In the genomic region with DNA sequence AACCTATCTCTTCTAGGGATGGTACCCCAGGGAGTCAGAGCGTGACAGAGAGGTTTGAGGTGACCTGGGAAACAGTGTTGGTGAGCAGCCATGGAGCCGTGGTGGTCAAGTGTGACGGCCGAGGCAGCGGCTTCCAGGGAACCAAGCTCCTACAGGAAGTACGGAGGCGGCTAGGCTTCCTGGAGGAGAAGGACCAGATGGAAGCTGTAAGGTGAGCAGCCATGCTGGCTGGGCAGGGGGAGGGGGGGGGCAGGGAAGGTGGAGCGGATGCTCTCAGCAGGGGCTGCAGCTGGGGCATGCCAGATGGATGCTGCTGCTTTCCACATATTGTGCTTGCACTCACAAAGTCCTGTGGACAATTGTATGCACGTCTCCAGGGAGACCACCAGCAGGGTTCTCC, we compare ENCODE assay signal across 20 mouse cellular contexts.
DNase-seq lines count a peak whose midpoint lies in the region; ATAC-seq lines count a peak whose summit lies in the region.
"Had no signal": no experiment of that assay in that cellular context is flagged by ENCODE, and none has a peak within 500 bp of the region (broad histone marks: within the 10 kb centered on the region; RNA-seq: fewer than 3 reads in every experiment).

No protein-coding gene starts in this region.

- no peak overlapping the region for H3K4me2 ChIP-seq in kidney, embryonic 14.5 days (replicated peaks; ENCODE audit: low read depth, low read length)
- no peak overlapping the region for H3K4me2 ChIP-seq in limb, embryonic 12.5 days
- H3K4me2 ChIP-seq: heart, embryonic 13.5 days; liver, embryonic 13.5 days; lung, embryonic 14.5 days; midbrain, embryonic 11.5 days; neural tube, embryonic 12.5 days had no signal

- ATAC-seq in kidney, embryonic 14.5 days (ENCODE audit: low FRiP score, low TSS enrichment): peak; percentile 84
- peak; percentile 63; the same call in 1 of the 2 replicates for ATAC-seq in limb, embryonic 12.5 days (ENCODE audit: insufficient number of reproducible peaks, insufficient read depth, low FRiP score, low TSS enrichment, low read depth)

- 26% methylated on average over 9 of the region's 9 CpGs for whole genome bisulfite sequencing in kidney, embryonic 14.5 days
- WGBS in limb, embryonic 12.5 days: 51% methylated on average over 9 of the region's 9 CpGs

- no peaks in the 10 kb centered on the region for H3K9me3 ChIP-seq in kidney, embryonic 14.5 days (ENCODE audit: control insufficient read depth, low read length)
- H3K9me3 ChIP-seq in limb, embryonic 12.5 days: no peaks in the 10 kb centered on the region
- H3K9me3 ChIP-seq: heart, embryonic 13.5 days; liver, embryonic 13.5 days; neural tube, embryonic 12.5 days had no signal

- H3K9ac ChIP-seq in kidney, embryonic 14.5 days (ENCODE audit: low read depth, low read length): no peak overlapping the region
- no peak overlapping the region for H3K9ac ChIP-seq in limb, embryonic 12.5 days (replicated peaks)
- H3K9ac ChIP-seq: heart, embryonic 13.5 days; liver, embryonic 13.5 days; lung, embryonic 14.5 days; neural tube, embryonic 12.5 days had no signal

- no peaks in the 10 kb centered on the region for H3K27me3 ChIP-seq in kidney, embryonic 14.5 days (ENCODE audit: control insufficient read depth, insufficient read depth, low read length)
- H3K27me3 ChIP-seq in limb, embryonic 12.5 days: no peaks in the 10 kb centered on the region
- H3K27me3 ChIP-seq: heart, embryonic 13.5 days; neural tube, embryonic 12.5 days had no signal

- no peaks in the 10 kb centered on the region for H3K36me3 ChIP-seq in kidney, embryonic 14.5 days (ENCODE audit: control insufficient read depth, insufficient read depth, low read length)
- no peaks in the 10 kb centered on the region for H3K36me3 ChIP-seq in limb, embryonic 12.5 days
- H3K36me3 ChIP-seq: heart, embryonic 13.5 days; liver, embryonic 13.5 days; neural tube, embryonic 12.5 days had no signal

- peaks cover 7% of the 10 kb centered on the region; the same call in 1 of the 2 replicates for H3K4me1 ChIP-seq in kidney, embryonic 14.5 days (ENCODE audit: control insufficient read depth, insufficient read depth, low read length)
- peaks cover 7% of the 10 kb centered on the region for H3K4me1 ChIP-seq in limb, embryonic 12.5 days (replicated peaks)
- H3K4me1 ChIP-seq: heart, embryonic 13.5 days had no signal

- H3K27ac ChIP-seq in kidney, embryonic 14.5 days (ENCODE audit: low read depth, low read length): no peak overlapping the region
- H3K27ac ChIP-seq in limb, embryonic 12.5 days: no peak overlapping the region
- H3K27ac ChIP-seq: heart, embryonic 13.5 days; liver, embryonic 13.5 days; neural tube, embryonic 12.5 days had no signal

- no peak for DNase-seq in kidney, postnatal 36 days
- DNase-seq in R1 (ENCODE audit: low read depth, low spot score): peak; percentile 17
- DNase-seq in embryo, embryonic 10.5 days (ENCODE audit: low spot score): peak; percentile 18
- DNase-seq in heart, adult 9 months (ENCODE audit: low spot score in 2 of 2): no peak
- no peak for DNase-seq in testis, postnatal 10 days (ENCODE audit: low spot score)
- DNase-seq: cerebellum, adult 9-10 months; gastrocnemius, postnatal 10 days; heart, adult 11 months; kidney, adult 8-10 months; left cerebral cortex, postnatal 4 days; liver, embryonic 13.5 days; lung, embryonic 14.5 days; lung, postnatal 4 days; thymus, adult 18-20 months; thymus, postnatal 4 days had no signal

- no peak overlapping the region for H3K4me3 ChIP-seq in kidney, embryonic 14.5 days (ENCODE audit: low read length)
- H3K4me3 ChIP-seq in limb, embryonic 12.5 days (replicated peaks): no peak overlapping the region
- H3K4me3 ChIP-seq: heart, embryonic 13.5 days; liver, embryonic 13.5 days; neural tube, embryonic 12.5 days had no signal

Comparison
In these comparisons a context has a peak if more than half of its experiments do, and no peak if none do; other contexts are left out.
1. DNase-seq: peak in R1 (single experiment) and embryo, embryonic 10.5 days (single experiment); none in kidney, postnatal 36 days (0 of 2), heart, adult 9 months (0 of 2) and testis, postnatal 10 days (single experiment).